In the genomic region with DNA sequence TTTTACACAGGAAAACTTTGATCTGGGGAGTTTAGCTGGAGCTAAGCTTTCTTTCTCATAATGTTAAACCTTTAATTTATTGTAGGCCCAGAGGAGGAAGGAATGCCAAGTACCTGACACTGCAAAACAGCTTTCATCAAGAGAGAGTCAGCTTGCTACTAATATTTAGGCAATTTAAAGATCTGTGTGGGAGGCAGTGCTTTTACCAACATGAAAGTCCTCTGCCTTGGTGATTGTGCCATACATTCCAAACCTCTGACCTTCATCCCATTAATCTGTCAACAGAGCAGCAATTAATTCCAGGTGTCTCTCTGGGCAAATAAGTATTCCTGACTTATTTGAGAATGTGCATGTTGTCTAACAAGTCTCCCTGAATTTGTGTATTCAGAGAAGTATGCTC, we compare ENCODE assay signal across 22 mouse cellular contexts.
DNase-seq lines count a peak whose midpoint lies in the region; ATAC-seq lines count a peak whose summit lies in the region.
"Had no signal": no experiment of that assay in that cellular context is flagged by ENCODE, and none has a peak within 500 bp of the region (broad histone marks: within the 10 kb centered on the region; RNA-seq: fewer than 3 reads in every experiment).

No protein-coding gene starts in this region.

- ATAC-seq in hindbrain, embryonic 11.5 days (ENCODE audit: low FRiP score): no peak
- ATAC-seq in hindbrain, embryonic 13.5 days (ENCODE audit: low FRiP score): no peak
- ATAC-seq: lung, postnatal 0 days; midbrain, embryonic 16.5 days had no signal

- no peak overlapping the region for H3K4me3 ChIP-seq in hindbrain, embryonic 11.5 days (ENCODE audit: low read depth, low read length)
- H3K4me3 ChIP-seq in hindbrain, embryonic 13.5 days: no peak overlapping the region
- H3K4me3 ChIP-seq in limb, embryonic 10.5 days: no peak overlapping the region
- H3K4me3 ChIP-seq: embryonic facial prominence, embryonic 12.5 days; forebrain, embryonic 10.5 days; hindbrain, embryonic 15.5 days; stomach, embryonic 15.5 days had no signal

- H3K36me3 ChIP-seq in hindbrain, embryonic 11.5 days (ENCODE audit: control insufficient read depth, insufficient read depth, low read length): no peaks in the 10 kb centered on the region
- no peaks in the 10 kb centered on the region for H3K36me3 ChIP-seq in hindbrain, embryonic 13.5 days
- no peaks in the 10 kb centered on the region for H3K36me3 ChIP-seq in limb, embryonic 10.5 days
- H3K36me3 ChIP-seq: embryonic facial prominence, embryonic 12.5 days; forebrain, embryonic 10.5 days; hindbrain, embryonic 15.5 days; stomach, embryonic 15.5 days had no signal

- no peak overlapping the region for H3K9ac ChIP-seq in hindbrain, embryonic 11.5 days (ENCODE audit: low read depth, low read length)
- no peak overlapping the region for H3K9ac ChIP-seq in hindbrain, embryonic 13.5 days
- H3K9ac ChIP-seq: embryonic facial prominence, embryonic 12.5 days; hindbrain, embryonic 15.5 days; liver, embryonic 14.5 days; stomach, embryonic 15.5 days had no signal

- H3K4me1 ChIP-seq in hindbrain, embryonic 11.5 days (replicated peaks; ENCODE audit: control insufficient read depth, insufficient read depth, low read length): no peaks in the 10 kb centered on the region
- no peaks in the 10 kb centered on the region for H3K4me1 ChIP-seq in hindbrain, embryonic 13.5 days (replicated peaks)
- H3K4me1 ChIP-seq in limb, embryonic 10.5 days: peaks cover 10% of the 10 kb centered on the region
- H3K4me1 ChIP-seq: embryonic facial prominence, embryonic 12.5 days; forebrain, embryonic 10.5 days; hindbrain, embryonic 15.5 days; stomach, embryonic 15.5 days had no signal

- H3K4me2 ChIP-seq in hindbrain, embryonic 11.5 days (replicated peaks; ENCODE audit: low read depth, low read length): no peak overlapping the region
- no peak overlapping the region for H3K4me2 ChIP-seq in hindbrain, embryonic 13.5 days
- H3K4me2 ChIP-seq: embryonic facial prominence, embryonic 12.5 days; hindbrain, embryonic 15.5 days; stomach, embryonic 15.5 days had no signal

- DNase-seq in hindbrain, embryonic 11.5 days (ENCODE audit: low spot score): peak; percentile 14
- peak; percentile 2 for DNase-seq in 3T3-L1 (ENCODE audit: low read depth, low spot score)
- DNase-seq in embryo, embryonic 11 days: peak; percentile 66
- DNase-seq in limb, embryonic 10.5 days (ENCODE audit: low spot score): peak; percentile 49
- no peak for DNase-seq in frontal cortex, postnatal 10 days (ENCODE audit: low spot score in 2 of 2)
- DNase-seq in cerebellum, postnatal 14 days: no peak
- no peak for DNase-seq in urinary bladder, postnatal 25 days (ENCODE audit: low spot score)
- DNase-seq: adrenal gland, postnatal 36 days; cerebellum, adult 8-10 months; gastrocnemius, postnatal 10 days; heart, postnatal 10 days; kidney, adult 11 months; layer of hippocampus, postnatal 36 days; spleen, adult 18-20 months had no signal

- no peaks in the 10 kb centered on the region for H3K9me3 ChIP-seq in hindbrain, embryonic 11.5 days (ENCODE audit: control insufficient read depth, low read length)
- H3K9me3 ChIP-seq in hindbrain, embryonic 13.5 days: no peaks in the 10 kb centered on the region
- H3K9me3 ChIP-seq in limb, embryonic 10.5 days (replicated peaks): no peaks in the 10 kb centered on the region
- H3K9me3 ChIP-seq: embryonic facial prominence, embryonic 12.5 days; forebrain, embryonic 10.5 days; hindbrain, embryonic 15.5 days; stomach, embryonic 15.5 days had no signal

- no peaks in the 10 kb centered on the region for H3K27me3 ChIP-seq in hindbrain, embryonic 11.5 days (ENCODE audit: control insufficient read depth, insufficient read depth, low read length)
- no peaks in the 10 kb centered on the region for H3K27me3 ChIP-seq in hindbrain, embryonic 13.5 days
- peaks cover 7% of the 10 kb centered on the region; the same call in 1 of the 2 replicates for H3K27me3 ChIP-seq in limb, embryonic 10.5 days (ENCODE audit: low read depth, poor library complexity, severe bottlenecking)
- H3K27me3 ChIP-seq: embryonic facial prominence, embryonic 12.5 days; hindbrain, embryonic 15.5 days; stomach, embryonic 15.5 days had no signal

- H3K27ac ChIP-seq in hindbrain, embryonic 11.5 days (ENCODE audit: low read depth, low read length): no peak overlapping the region
- no peak overlapping the region for H3K27ac ChIP-seq in hindbrain, embryonic 13.5 days
- no peak overlapping the region for H3K27ac ChIP-seq in limb, embryonic 10.5 days
- H3K27ac ChIP-seq: embryonic facial prominence, embryonic 12.5 days; forebrain, embryonic 10.5 days; hindbrain, embryonic 15.5 days; liver, embryonic 14.5 days; stomach, embryonic 15.5 days had no signal

Comparison
In these comparisons a context has a peak if more than half of its experiments do, and no peak if none do; other contexts are left out.
1. DNase-seq: peak in hindbrain, embryonic 11.5 days (single experiment), 3T3-L1 (single experiment), embryo, embryonic 11 days (single experiment) and limb, embryonic 10.5 days (single experiment); none in frontal cortex, postnatal 10 days (0 of 2), cerebellum, postnatal 14 days (0 of 2) and urinary bladder, postnatal 25 days (single experiment).